Mouse (Mus musculus) megakaryocyte, embryonic 14.5 days (primary cell): ENCODE measurements around the gene Dtx4.

Experiments used
- FLI1 ChIP-seq: IDR thresholded peaks from 2 replicates; pipeline ENCODE4 v1.6.1; 2012; ENCODE audit warnings: low read length, inconsistent platforms, mixed read lengths
- GATA1 ChIP-seq: IDR thresholded peaks from 3 replicates; pipeline ENCODE4 v1.6.1; 2012; ENCODE audit warnings: mixed read lengths, low read length, inconsistent platforms, borderline replicate concordance

DNA sequence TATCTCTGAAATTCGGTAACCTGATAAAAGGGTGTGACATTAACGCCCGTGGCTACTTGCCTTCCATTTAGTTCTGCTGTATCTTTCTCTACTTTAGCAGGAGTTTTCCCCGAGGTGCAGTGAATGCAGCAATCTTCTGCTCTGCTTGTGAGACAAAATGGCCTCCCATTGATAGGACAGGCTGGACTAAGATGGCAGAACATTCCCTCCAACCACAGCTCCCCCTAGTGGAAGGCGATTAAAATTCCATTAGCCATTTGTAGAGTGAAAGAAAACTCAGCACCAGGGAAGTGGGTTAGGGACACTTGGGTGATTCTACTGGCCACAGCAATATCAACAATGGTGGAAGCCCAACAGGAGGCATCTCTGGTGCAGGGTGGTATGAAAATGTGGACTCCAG, 33.8 kb downstream of the Dtx4 start:
- TF ChIP-seq GATA1 (no peak), FLI1 (no peak)
